Mouse (Mus musculus) cerebellum, adult 2 months (tissue): ENCODE measurements around the gene Fau.

Source experiments
- CTCF ChIP-seq: fragments of 200-500 bp; IDR thresholded peaks from 2 replicates; pipeline ENCODE4 v1.5.1; 2011; ENCODE audit warnings: low read depth, mild to moderate bottlenecking, control low read depth, low read length, moderate library complexity, borderline replicate concordance; ENCODE audit not compliant: insufficient read depth
- POLR2A ChIP-seq: fragments of 200-500 bp; IDR thresholded peaks from 2 replicates; pipeline ENCODE4 v1.6.1; 2011; ENCODE audit warnings: low read length, control low read depth, borderline replicate concordance; ENCODE audit not compliant: insufficient read depth

DNA sequence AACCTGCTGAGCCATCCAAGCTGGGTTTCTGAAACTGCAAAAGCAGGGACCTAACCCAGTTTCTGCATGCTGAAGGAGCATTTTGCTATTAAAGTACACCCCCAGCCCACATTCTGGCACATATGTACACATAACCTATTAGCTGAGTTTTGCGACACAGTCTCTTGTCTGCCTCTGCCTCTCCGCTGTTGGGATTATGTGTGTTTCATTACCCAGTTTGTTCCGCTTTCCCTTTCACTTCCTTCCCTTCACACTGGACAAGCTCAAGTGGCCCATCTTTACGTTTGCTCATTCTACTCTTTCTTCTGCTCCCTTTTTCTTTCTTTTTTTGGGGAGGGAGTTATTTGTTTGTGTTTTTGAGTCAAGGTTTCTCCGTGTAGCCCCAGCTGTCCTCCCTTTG is 16.2 kb downstream of the Fau start:
- TF ChIP-seq CTCF (no peak), POLR2A (no peak)
